Mouse (Mus musculus) ES-E14 (cell line): ENCODE results near the gene Pccb. TPM values are rescaled to one million over a fixed set of nuclear protein-coding genes. Genes with fewer than 3 reads are reported as not detected.

Experiments
- DNase-seq: peaks from one replicate; pipeline ENCODE4 v3.0.0-alpha.2; 2013; ENCODE audit warnings: low read depth, low spot score
- H3K27ac ChIP-seq: 2 replicates; pipeline ENCODE4 v1.5.1; 2012; ENCODE audit warnings: low read depth, mild to moderate bottlenecking, low read length, moderate library complexity, mixed read lengths; ENCODE audit not compliant: poor library complexity, insufficient read depth, severe bottlenecking
- H3K36me3 ChIP-seq: 2 replicates; pipeline ENCODE4 v1.6.1; 2012; ENCODE audit warnings: mild to moderate bottlenecking, low read length, moderate library complexity, mixed read lengths; ENCODE audit not compliant: control insufficient read depth, poor library complexity, insufficient read depth, severe bottlenecking
- H3K4me1 ChIP-seq, 2 experiments: fragments of 150-350 bp in 1 of 2; sonication (generic) in 1 of 2; 2 replicates each; pipeline ENCODE4 v1.6.1; 2012; ENCODE audit warnings: low read length in 2 of 2, mild to moderate bottlenecking in 1 of 2, mixed read lengths in 1 of 2; ENCODE audit not compliant: control insufficient read depth in 2 of 2, insufficient read depth in 2 of 2, poor library complexity in 1 of 2
- H3K4me3 ChIP-seq, 2 experiments: fragments of 150-350 bp in 1 of 2; sonication (generic) in 1 of 2; 2 replicates each; pipeline ENCODE4 v1.5.1; 2012; ENCODE audit warnings: low read length in 2 of 2, low read depth in 1 of 2, mild to moderate bottlenecking in 1 of 2, mixed read lengths in 1 of 2; ENCODE audit not compliant: insufficient read depth in 1 of 2, poor library complexity in 1 of 2, severe bottlenecking in 1 of 2
- H3K9ac ChIP-seq: 2 replicates; pipeline ENCODE4 v1.6.1; 2012; ENCODE audit warnings: low read depth, mild to moderate bottlenecking, low read length, mixed read lengths; ENCODE audit not compliant: poor library complexity, insufficient read depth, severe bottlenecking
- H3K9me3 ChIP-seq: fragments of 150-350 bp; sonication (generic); 2 replicates; pipeline ENCODE4 v1.6.1; 2012; ENCODE audit warnings: low read depth, mild to moderate bottlenecking, low read length; ENCODE audit not compliant: control insufficient read depth, insufficient read depth
- CHD2 ChIP-seq: IDR thresholded peaks from 2 replicates; pipeline ENCODE4 v1.6.1; 2014; ENCODE audit warnings: mild to moderate bottlenecking, low read depth, low read length, inconsistent platforms
- HCFC1 ChIP-seq: IDR thresholded peaks from 2 replicates; pipeline ENCODE4 v1.6.1; 2012; ENCODE audit warnings: low read length, inconsistent platforms, borderline replicate concordance; ENCODE audit not compliant: insufficient read depth
- MAFK ChIP-seq: IDR thresholded peaks from 2 replicates; pipeline ENCODE4 v1.6.1; 2014; ENCODE audit warnings: mild to moderate bottlenecking, low read depth, low read length, inconsistent platforms; ENCODE audit not compliant: insufficient read depth
- ZC3H11A ChIP-seq: IDR thresholded peaks from 2 replicates; pipeline ENCODE4 v1.6.1; 2012; ENCODE audit warnings: low read depth, mild to moderate bottlenecking, inconsistent platforms, low read length, borderline replicate concordance
- ZNF384 ChIP-seq: IDR thresholded peaks from 2 replicates; pipeline ENCODE4 v1.6.1; 2012; ENCODE audit warnings: low read depth, low read length, inconsistent platforms
- in situ Hi-C, 2 experiments: fragments of 600-800 bp; cut with MboI; formaldehyde crosslinking; loops; one replicate each; pipeline ENCODE4 v1.15.1; 2025; ENCODE audit warnings: low sequenced_read_pairs in 2 of 2, inconsistent platforms in 1 of 2; ENCODE audit not compliant: unreplicated experiment in 2 of 2
- total RNA-seq: library from RNA; depleted of rRNA; stranded (reverse); fragments of 300-350 nt; gene quantifications from 2 replicates; pipeline ENCODE4 v1.2.3, GENCODE M21; 2012

The Pccb gene
- total RNA-seq, 1 experiment, result 24.8 TPM

DNA sequence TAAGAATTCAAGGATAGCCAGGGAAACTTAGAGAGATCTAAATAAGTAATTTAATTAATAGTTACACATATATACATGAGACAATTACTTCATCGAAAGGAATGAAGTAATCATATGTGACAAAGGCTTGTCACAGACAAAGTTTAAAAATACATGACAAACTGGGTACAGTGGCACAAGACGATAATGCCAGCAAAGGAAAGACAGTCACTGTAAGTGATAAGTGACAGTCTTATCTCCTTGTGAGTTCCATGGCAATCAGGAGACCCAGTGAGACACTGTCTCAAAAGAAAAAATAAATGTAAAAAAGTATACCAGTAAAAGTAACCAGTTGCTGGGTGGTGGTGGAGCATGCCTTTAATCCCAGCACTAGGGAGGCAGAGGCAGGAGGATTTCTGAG, 37.6 kb downstream of the Pccb start:
- H3K4me3 ChIP-seq, result no peak overlapping the region
- no peak for DNase-seq
- no peak overlapping the region for H3K9ac ChIP-seq
- H3K27ac ChIP-seq, result no peak overlapping the region
- TF ChIP-seq CHD2 (no peak), ZNF384 (no peak), HCFC1 (no peak), ZC3H11A (no peak)
- H3K9me3 ChIP-seq, result no peaks in the 10 kb centered on the region
- in situ Hi-C loops, result no loop called here
- H3K36me3 ChIP-seq, result no peaks in the 10 kb centered on the region
- no peaks in the 10 kb centered on the region for H3K4me1 ChIP-seq

DNA sequence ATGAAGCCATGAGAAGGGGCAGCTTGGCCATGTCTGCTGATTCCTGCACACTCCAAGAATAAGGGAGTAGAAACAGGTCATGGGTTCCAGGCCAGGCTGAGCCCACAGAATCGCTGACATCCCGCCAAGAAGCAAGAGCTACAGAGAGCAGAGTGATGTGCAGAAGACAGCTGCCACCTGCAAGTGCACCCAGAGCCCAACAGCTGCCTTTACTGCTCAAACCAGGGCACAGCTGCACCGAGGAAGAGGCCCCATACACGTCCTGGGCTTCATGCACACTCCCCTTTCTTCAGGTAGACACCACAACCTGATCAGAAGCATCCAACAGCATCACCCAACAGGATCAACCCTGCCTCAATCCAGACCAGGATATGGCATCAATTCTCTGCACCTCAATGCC, 40.8 kb downstream of the Pccb start:
- TF ChIP-seq ZNF384, result no peak
- TF ChIP-seq MAFK, result no peak
- TF ChIP-seq HCFC1, result no peak
- no peak for TF ChIP-seq CHD2
- TF ChIP-seq ZC3H11A, result no peak
- in situ Hi-C loops, result no loop called here
- Histone ChIP-seq H3K4me3 (no peak overlapping the region), H3K36me3 (no peaks in the 10 kb centered on the region), H3K4me1 (no peaks in the 10 kb centered on the region), H3K9me3 (no peaks in the 10 kb centered on the region), H3K9ac (no peak overlapping the region), H3K27ac (no peak overlapping the region)
- DNase-seq, result no peak

GRCm38 (mm10) chr9:100992191-100992590, 42.5 kb downstream of the Pccb start:
- Histone ChIP-seq H3K27ac (no peak overlapping the region), H3K4me1 (0 out of 4 replicates have a peak, but pooled peaks cover 0 to 2% of the 10 kb centered on the region in 2 experiments), H3K4me3 (no peak overlapping the region), H3K9me3 (no peaks in the 10 kb centered on the region), H3K9ac (no peak overlapping the region), H3K36me3 (no peaks in the 10 kb centered on the region)
- DNase-seq, result no peak
- in situ Hi-C loops, result no loop called here
- no peak for TF ChIP-seq ZC3H11A
- no peak for TF ChIP-seq CHD2
- TF ChIP-seq ZNF384, result no peak
- TF ChIP-seq MAFK, result no peak
- no peak for TF ChIP-seq HCFC1

- no peaks in the 10 kb centered on the region for H3K9me3 ChIP-seq
- DNase-seq, result no peak
- 0 out of 4 replicates have a peak, but pooled peaks cover 0 to 2% of the 10 kb centered on the region in 2 experiments for H3K4me1 ChIP-seq
- no peak overlapping the region for H3K4me3 ChIP-seq
- in situ Hi-C loops, result no loop called here
- H3K36me3 ChIP-seq, result no peaks in the 10 kb centered on the region
- no peak overlapping the region for H3K27ac ChIP-seq
- no peak overlapping the region for H3K9ac ChIP-seq
- TF ChIP-seq MAFK, result no peak
- no peak for TF ChIP-seq CHD2
These were observed 43.4 kb downstream of the Pccb start for GRCm38 (mm10) chr9:100991321-100991720.

DNA sequence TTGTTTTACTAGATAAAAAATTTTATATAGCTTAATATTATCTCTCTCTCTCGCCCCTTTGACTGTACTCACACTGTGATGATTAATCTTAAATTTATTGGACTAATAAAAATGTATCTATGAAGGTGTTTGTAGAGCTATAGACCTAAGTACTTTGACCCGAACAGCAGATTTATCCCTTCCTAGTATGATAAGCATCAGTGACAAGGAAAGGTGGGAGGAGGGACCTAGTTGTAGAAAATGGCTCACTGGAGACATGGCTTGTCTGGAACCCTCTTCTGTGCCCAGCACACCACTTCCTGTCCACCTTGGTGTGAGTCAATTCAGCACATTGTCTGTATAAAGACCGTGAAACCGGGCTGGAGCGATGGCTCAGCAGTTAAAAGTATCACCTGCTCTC, 44.1 kb downstream of the Pccb start:
- in situ Hi-C loops, result no loop called here
- Histone ChIP-seq H3K4me1 (0 out of 4 replicates have a peak, but pooled peaks cover 0 to 2% of the 10 kb centered on the region in 2 experiments), H3K9me3 (no peaks in the 10 kb centered on the region), H3K9ac (no peak overlapping the region), H3K27ac (no peak overlapping the region), H3K36me3 (no peaks in the 10 kb centered on the region), H3K4me3 (no peak overlapping the region)
- TF ChIP-seq CHD2, result no peak
- TF ChIP-seq ZNF384, result no peak
- no peak for TF ChIP-seq MAFK
- no peak for TF ChIP-seq HCFC1
- TF ChIP-seq ZC3H11A, result no peak
- no peak for DNase-seq
